Mouse (Mus musculus): Measurements from ENCODE around the gene Btbd3.

- TF ChIP-seq CTCF (conservative IDR thresholded peaks at IDR 0.05; ENCODE audit: insufficient read depth, insufficient read length, low read depth, low read length) (no peak), POLR2A (IDR thresholded peaks at IDR 0.05; ENCODE audit: low read depth, low read length) (no peak)
Measured at GRCm38 (mm10) chr2:138406703-138407102, 150.3 kb downstream of the Btbd3 start.
